Mouse (Mus musculus): ENCODE results near the gene Noa1. TPM values are rescaled to one million over a fixed set of nuclear protein-coding genes. Genes with fewer than 3 reads are reported as not detected.

Noa1 gene
- total and polyA plus RNA-seq, 2 experiments from 2014 or later: 16.3 to 33.3 TPM

DNA sequence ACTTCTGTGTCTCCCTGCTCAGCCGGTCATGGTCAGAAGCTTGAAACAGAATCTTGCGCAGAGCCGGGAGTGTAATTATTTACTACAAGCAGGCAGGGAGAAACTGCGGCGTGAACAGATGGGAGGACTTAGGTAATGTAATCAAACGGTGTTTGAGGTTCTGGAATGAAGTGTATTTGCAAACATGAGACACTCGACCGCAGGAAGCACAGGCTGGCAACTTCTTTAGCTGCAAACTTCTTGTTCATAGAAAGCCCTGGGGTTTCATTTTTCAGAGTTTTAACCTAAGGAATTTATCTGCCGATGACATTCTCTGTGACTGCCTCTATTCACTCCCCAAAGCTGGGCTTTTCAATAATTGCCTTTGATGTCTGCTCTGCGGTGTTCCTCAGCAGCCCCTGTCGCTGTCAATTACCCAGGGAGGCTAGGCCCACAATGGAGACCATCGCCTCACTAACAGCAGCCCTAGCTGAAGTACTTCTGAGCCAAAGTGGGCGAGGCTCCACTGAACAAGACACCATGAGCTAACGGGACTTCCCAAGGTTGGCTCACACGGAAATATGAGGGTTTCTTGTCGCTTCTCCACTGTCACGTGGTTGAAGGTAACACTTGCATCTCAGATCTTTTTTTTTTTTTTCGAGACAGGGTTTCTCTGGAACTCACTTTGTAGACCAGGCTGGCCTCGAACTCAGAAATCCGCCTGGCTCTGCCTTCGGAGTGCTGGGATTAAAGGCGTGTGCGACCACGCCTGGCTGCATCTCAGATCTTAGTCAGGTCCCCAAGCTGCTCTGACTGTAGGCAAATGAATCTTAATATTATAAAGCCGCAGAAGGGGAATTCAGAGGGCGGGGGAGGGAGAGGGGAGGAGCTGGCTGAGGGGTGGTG is 63.9 kb downstream of the Noa1 start:
- TF ChIP-seq CTCF (IDR thresholded peaks at IDR 0.05; ENCODE audit: low read depth): no peak
- Histone ChIP-seq H3K27ac (no peak overlapping the region), H3K27me3 (ENCODE audit: insufficient read depth, low read length) (no peaks in the 10 kb centered on the region), H3K4me1 (ENCODE audit: insufficient read depth, low read length) (peaks cover 11% of the 10 kb centered on the region; the same call in 1 of the 2 replicates), H3K9me3 (ENCODE audit: low read length) (no peaks in the 10 kb centered on the region), H3K9ac (replicated peaks; ENCODE audit: low read length) (no peak overlapping the region; the same call in 1 of the 2 replicates), H3K36me3 (ENCODE audit: insufficient read depth, low read length) (no peaks in the 10 kb centered on the region), H3K4me3 (ENCODE audit: low read length) (peak overlapping the region; percentile 12), H3K4me2 (ENCODE audit: low read depth, low read length) (peak overlapping the region; percentile 43)
- 26% methylated on average over 26 of the region's 26 CpGs for WGBS
- DNase-seq (ENCODE audit: low spot score) (peak; percentile 53), ATAC-seq (no peak)

DNA sequence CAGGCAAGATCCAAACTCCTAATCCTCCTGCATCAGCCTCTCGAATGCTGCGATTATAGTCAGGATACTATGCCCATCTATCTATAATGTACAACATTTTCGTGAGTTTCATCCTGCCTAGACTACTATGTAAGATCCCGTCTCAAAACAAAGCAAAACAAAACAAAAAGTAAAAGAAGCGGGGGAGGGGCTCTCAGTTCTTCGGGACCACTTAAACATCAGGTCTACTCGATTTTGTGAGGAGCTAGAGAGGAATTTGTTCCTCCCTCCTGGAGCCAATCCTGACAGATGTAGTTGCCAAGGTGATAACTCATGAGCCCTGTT is 64.5 kb downstream of the Noa1 start:
- Histone ChIP-seq H3K9me3 (ENCODE audit: low read length) (no peaks in the 10 kb centered on the region), H3K4me3 (ENCODE audit: low read length) (peak overlapping the region; percentile 12)

DNA sequence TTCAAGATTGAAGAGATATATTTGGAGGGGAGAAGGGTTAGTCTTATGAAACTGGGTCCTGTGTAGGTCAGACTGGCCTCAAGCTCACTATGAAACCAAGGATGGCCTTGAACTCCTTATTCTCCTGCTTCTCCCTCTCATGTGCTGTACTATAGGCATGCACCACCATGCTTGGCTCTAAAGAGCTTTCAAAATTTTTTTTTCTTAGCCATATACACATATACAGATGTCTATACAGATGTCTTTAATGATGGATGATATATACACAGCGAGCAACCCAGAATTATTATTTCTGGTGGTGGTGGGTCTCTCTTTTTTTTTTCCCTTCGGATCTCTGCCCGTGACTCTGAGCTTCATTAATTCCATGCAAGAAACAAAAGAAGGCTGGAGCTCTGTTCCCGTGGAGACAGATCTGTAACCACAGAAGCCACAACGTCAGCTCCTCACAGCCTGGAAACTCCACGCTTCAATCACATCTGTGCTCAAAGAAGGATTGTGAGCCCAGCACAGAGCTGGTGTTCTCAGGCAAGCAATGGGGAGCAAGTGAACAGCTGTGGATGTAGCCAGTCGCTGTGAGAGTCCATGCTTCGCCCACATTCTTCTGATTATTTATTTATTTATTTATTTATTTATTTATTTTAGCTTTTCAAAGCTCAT is 65.4 kb downstream of the Noa1 start:
- no peaks in the 10 kb centered on the region for H3K27me3 ChIP-seq (ENCODE audit: insufficient read depth, low read length)
- ATAC-seq: peak; percentile 60
- 21% methylated on average over 8 of the region's 8 CpGs for WGBS

More for the DNA sequence above, 64.5 kb downstream of the Noa1 start:
- H3K4me1 ChIP-seq (ENCODE audit: insufficient read depth, low read length): peaks cover 11% of the 10 kb centered on the region; the same call in 1 of the 2 replicates
- no peak for TF ChIP-seq CTCF (IDR thresholded peaks at IDR 0.05; ENCODE audit: low read depth)
- 37% methylated on average over 7 of the region's 7 CpGs for WGBS
- no peaks in the 10 kb centered on the region for H3K27me3 ChIP-seq (ENCODE audit: insufficient read depth, low read length)
- H3K27ac ChIP-seq: no peak overlapping the region
- H3K9ac ChIP-seq (replicated peaks; ENCODE audit: low read length): no peak overlapping the region; the same call in 1 of the 2 replicates
- H3K36me3 ChIP-seq (ENCODE audit: insufficient read depth, low read length): no peaks in the 10 kb centered on the region
- ATAC-seq: peak; percentile 19; the same call in 1 of the 2 replicates
- H3K4me2 ChIP-seq (ENCODE audit: low read depth, low read length): peak overlapping the region; percentile 43
- no peak for DNase-seq (ENCODE audit: low spot score)

More for the DNA sequence above, 65.4 kb downstream of the Noa1 start:
- DNase-seq (ENCODE audit: low spot score): peak; percentile 45
- Histone ChIP-seq H3K9me3 (ENCODE audit: low read length) (no peaks in the 10 kb centered on the region), H3K36me3 (ENCODE audit: insufficient read depth, low read length) (no peaks in the 10 kb centered on the region), H3K4me3 (ENCODE audit: low read length) (no peak overlapping the region), H3K9ac (replicated peaks; ENCODE audit: low read length) (no peak overlapping the region), H3K4me2 (ENCODE audit: low read depth, low read length) (no peak overlapping the region), H3K27ac (no peak overlapping the region), H3K4me1 (ENCODE audit: insufficient read depth, low read length) (peaks cover 11% of the 10 kb centered on the region; the same call in 1 of the 2 replicates)
- TF ChIP-seq CTCF (IDR thresholded peaks at IDR 0.05; ENCODE audit: low read depth): no peak

Small RNA genes lying within 50 kb of the gene (microRNA-seq; reads per million reads assigned to microRNA genes)
- 0 reads per million in 2 experiments for gene Mir5098

Other genes starting within 250 kb of the Noa1 start
- 69.6 and 94.8 TPM in 2 replicates for gene Hopx, start 195.0 kb downstream of the Noa1 start, total RNA-seq (2014; rRNA removed)
- gene Hopx, start 195.0 kb downstream of the Noa1 start, polyA plus RNA-seq (2015; fragmentation: Nextera tagmentation; extraction: Ambion mirVana): 7.3 and 10.3 TPM in 2 replicates
- gene Spink2, start 98.6 kb downstream of the Noa1 start, total RNA-seq (2014; rRNA removed): not detected in 2 replicates
- 0.26 and 0.61 TPM in 2 replicates for gene Spink2, start 98.6 kb downstream of the Noa1 start, polyA plus RNA-seq (2015; fragmentation: Nextera tagmentation; extraction: Ambion mirVana)
- 9.0 and 9.1 TPM in 2 replicates for gene Rest, start 44.6 kb downstream of the Noa1 start, total RNA-seq (2014; rRNA removed)
- 4.1 and 4.4 TPM in 2 replicates for gene Rest, start 44.6 kb downstream of the Noa1 start, polyA plus RNA-seq (2015; fragmentation: Nextera tagmentation; extraction: Ambion mirVana)
- 46.4 and 61.0 TPM in 2 replicates for gene Polr2b, start 63 bp upstream of the Noa1 start, total RNA-seq (2014; rRNA removed)
- gene Polr2b, start 63 bp upstream of the Noa1 start, polyA plus RNA-seq (2015; fragmentation: Nextera tagmentation; extraction: Ambion mirVana): 48.8 and 50.9 TPM in 2 replicates
- gene Igfbp7, start 98.0 kb upstream of the Noa1 start, total RNA-seq (2014; rRNA removed): 45.7 and 59.6 TPM in 2 replicates
- gene Igfbp7, start 98.0 kb upstream of the Noa1 start, polyA plus RNA-seq (2015; fragmentation: Nextera tagmentation; extraction: Ambion mirVana): 99.3 and 111 TPM in 2 replicates